Mouse (Mus musculus): ENCODE results near the gene Map3k4. TPM values are rescaled to one million over a fixed set of nuclear protein-coding genes. Genes with fewer than 3 reads are reported as not detected.

The Map3k4 gene
- total RNA-seq, 2 experiments from 2014 or later = 45.1 to 54.7 TPM

- no peak for DNase-seq (ENCODE audit: low spot score in 2 of 2)
- intact Hi-C loops (cut with DNase I) = loop anchor here (2.0 kb wide), 1 partner anchor 22 kb away; no protein-coding TSS in a partner anchor
Observed at GRCm38 (mm10) chr17:12277297-12277696, 41.3 kb downstream of the Map3k4 start.

DNA sequence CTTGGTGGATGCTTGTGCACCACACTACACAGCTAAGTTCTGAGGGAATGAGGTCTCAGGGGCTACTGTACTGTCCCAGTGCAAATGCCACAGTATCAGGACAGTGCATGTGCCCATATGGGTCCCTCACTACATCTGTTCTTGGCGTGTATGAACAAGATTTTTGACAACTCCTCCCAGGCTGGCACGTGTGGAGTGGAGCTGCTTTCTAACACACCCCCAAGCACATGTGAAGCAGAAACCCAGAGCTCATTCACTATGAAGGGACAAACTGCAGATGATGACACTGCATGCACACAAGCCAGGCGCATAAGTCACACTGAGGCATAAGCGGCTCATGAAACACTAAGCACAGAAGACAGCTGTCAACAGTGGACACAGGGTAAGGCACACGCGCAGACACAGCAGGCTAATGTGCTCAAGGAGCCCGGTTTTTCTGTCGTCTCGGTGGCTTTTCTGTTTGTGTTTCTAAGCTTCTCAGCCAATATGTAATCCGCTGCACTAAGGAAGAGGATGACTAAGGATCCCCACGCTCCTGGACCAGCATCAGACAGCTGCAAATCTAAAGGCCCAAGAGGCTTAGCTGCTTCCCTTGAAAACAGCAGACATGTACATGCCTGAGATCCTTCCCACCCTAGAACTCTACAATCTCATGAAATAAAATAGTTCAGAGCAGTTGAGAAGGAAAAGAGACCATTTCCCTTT, 41.9 kb downstream of the Map3k4 start:
- intact Hi-C loops (cut with DNase I) = loop anchor here (2.0 kb wide), 1 partner anchor 22 kb away; no protein-coding TSS in a partner anchor
- no peak for DNase-seq (ENCODE audit: low spot score in 2 of 2)

DNA sequence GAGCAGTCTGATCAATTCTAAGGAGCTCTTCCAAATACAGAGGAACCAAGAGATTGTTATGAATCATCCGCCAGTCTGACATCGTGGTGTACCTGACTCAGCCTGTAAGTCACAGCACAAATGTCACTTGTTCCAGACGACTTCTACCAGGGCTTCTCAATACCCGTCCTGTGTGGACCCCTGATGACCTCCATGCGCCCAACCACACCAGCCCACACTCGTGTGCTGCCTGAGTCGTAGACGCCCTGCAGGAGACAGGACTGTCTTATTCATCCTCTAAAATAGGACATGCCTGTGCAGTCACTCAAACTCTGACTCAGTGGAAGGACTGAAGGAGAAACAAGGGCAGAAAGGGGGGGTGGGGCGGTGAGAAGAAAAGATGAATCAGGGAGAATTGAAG, 42.8 kb downstream of the Map3k4 start:
- intact Hi-C loops (cut with DNase I) = loop anchor here (2.0 kb wide), 1 partner anchor 23 kb away; no protein-coding TSS in a partner anchor
- DNase-seq (ENCODE audit: low spot score in 2 of 2) = no peak

DNA sequence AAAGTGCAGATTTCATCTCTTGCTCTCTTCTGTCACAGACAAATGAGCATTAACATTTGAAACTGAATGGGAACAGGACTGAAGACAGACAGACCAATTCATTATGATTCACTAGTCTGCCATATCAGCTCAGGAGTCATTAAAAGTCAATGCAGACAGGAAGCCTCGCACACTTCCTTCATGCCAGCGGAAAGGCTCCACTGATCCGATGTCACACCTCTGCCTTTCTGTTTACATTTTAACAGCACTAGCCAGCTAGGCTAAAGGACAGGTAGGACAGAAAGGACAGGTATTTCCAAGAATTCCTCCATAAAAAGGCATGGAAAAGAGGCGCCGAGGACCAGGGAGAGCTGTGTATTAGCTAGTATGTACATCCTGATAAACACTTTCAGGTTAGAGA, 45.6 kb downstream of the Map3k4 start:
- no peak for DNase-seq (ENCODE audit: low spot score in 2 of 2)
- intact Hi-C loops (cut with DNase I) = no loop called here

GRCm38 (mm10) chr17:12271805-12272204, 46.8 kb downstream of the Map3k4 start:
- DNase-seq (ENCODE audit: low spot score in 2 of 2) = no peak
- intact Hi-C loops (cut with DNase I) = no loop called here

- intact Hi-C loops (cut with DNase I) = loop anchor here (5.0 kb wide), 2 partner anchors 49 to 104 kb away; partner anchors contain the start of gene Map3k4
- DNase-seq (ENCODE audit: low spot score in 2 of 2) = no peak
Observed at GRCm38 (mm10) chr17:12268538-12268937, 50.1 kb downstream of the Map3k4 start.

GRCm38 (mm10) chr17:12268091-12268490, 50.5 kb downstream of the Map3k4 start:
- no peak for DNase-seq (ENCODE audit: low spot score in 2 of 2)
- intact Hi-C loops (cut with DNase I) = loop anchor here (5.0 kb wide), 2 partner anchors 49 to 104 kb away; partner anchors contain the start of gene Map3k4

- DNase-seq (ENCODE audit: low spot score in 2 of 2) = peak; percentile 60 to 63
- intact Hi-C loops (cut with DNase I) = loop anchor here (5.0 kb wide), 2 partner anchors 51 to 106 kb away; partner anchors contain the start of gene Map3k4
Observed at GRCm38 (mm10) chr17:12265969-12266925, 52.3 kb downstream of the Map3k4 start.

DNA sequence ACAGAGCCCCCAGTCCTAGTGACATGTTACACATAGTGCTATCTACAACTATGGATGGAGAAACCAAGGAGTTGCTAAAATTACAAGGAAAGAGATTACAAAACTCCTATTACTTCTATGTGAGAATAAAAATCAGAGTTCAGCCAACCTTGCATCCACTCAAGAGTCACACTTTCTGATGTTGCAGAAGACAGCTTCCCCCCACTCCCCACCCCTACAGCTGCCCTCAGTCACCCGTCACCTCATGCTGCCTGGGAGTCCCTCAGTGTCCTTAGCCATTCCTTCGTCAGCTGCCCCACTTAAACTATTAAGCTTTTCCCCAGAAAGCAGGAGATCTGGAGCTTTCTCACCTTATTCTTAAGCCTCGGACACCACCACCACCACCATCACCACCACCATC, 54.3 kb downstream of the Map3k4 start:
- intact Hi-C loops (cut with DNase I) = no loop called here
- DNase-seq (ENCODE audit: low spot score in 2 of 2) = no peak

- intact Hi-C loops (cut with DNase I) = no loop called here
- no peak for DNase-seq (ENCODE audit: low spot score in 2 of 2)
Observed at GRCm38 (mm10) chr17:12263787-12264186, 54.8 kb downstream of the Map3k4 start.

- DNase-seq (ENCODE audit: low spot score in 2 of 2) = no peak
- intact Hi-C loops (cut with DNase I) = no loop called here
Observed at GRCm38 (mm10) chr17:12262851-12263250, 55.7 kb downstream of the Map3k4 start.

DNA sequence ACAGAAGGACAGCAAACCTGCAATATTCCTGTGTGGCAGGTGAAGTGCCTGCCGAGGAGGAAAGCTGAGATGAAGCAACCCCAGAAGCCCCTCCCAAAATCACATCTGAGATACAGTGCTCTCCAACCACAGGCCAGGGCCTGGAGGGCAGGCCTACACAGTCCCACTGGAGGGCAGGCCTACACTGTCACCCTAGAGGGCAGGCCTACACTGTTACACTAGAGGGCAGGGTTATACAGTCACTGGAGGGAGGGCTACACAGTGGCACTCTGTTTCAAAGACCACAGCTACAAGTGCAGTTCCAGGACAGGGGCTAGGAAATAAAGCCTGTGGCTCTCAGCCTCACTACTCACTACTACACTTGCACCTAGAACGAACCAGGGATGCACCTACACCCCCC, 56.7 kb downstream of the Map3k4 start:
- DNase-seq (ENCODE audit: low spot score in 2 of 2) = no peak
- intact Hi-C loops (cut with DNase I) = no loop called here

GRCm38 (mm10) chr17:12261376-12261775, 57.2 kb downstream of the Map3k4 start:
- DNase-seq (ENCODE audit: low spot score in 2 of 2) = no peak
- intact Hi-C loops (cut with DNase I) = no loop called here

DNA sequence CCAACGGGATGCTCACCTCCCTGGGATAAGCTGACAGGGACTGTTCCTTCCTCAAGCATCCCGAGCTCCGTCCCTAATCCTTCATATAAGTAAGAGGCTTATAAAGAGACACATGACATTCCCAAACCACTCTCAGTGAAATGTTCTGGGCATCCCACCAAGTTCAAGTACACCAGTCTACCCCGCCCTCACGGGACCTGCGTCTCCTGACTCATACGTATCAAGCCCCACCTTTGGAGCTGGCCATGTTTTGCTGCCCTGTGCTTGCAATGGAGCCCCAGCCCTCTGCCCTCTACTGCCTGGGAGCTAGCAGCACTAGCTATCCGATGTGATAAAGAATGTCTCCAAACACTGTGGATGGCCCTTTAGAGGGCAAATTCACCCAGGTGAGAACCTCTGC, 58.6 kb downstream of the Map3k4 start:
- no peak for DNase-seq (ENCODE audit: low spot score in 2 of 2)
- intact Hi-C loops (cut with DNase I) = no loop called here

GRCm38 (mm10) chr17:12258517-12258916, 60.1 kb downstream of the Map3k4 start:
- intact Hi-C loops (cut with DNase I) = no loop called here
- no peak for DNase-seq (ENCODE audit: low spot score in 2 of 2)

- intact Hi-C loops (cut with DNase I) = no loop called here
- DNase-seq (ENCODE audit: low spot score in 2 of 2) = no peak
Observed at GRCm38 (mm10) chr17:12256142-12256541, 62.5 kb downstream of the Map3k4 start.

GRCm38 (mm10) chr17:12250581-12250980, 68.0 kb downstream of the Map3k4 start:
- intact Hi-C loops (cut with DNase I) = no loop called here
- DNase-seq (ENCODE audit: low spot score in 2 of 2) = no peak

- no peak for DNase-seq (ENCODE audit: low spot score in 2 of 2)
Observed at GRCm38 (mm10) chr17:12249783-12250504, 68.7 kb downstream of the Map3k4 start.

DNA sequence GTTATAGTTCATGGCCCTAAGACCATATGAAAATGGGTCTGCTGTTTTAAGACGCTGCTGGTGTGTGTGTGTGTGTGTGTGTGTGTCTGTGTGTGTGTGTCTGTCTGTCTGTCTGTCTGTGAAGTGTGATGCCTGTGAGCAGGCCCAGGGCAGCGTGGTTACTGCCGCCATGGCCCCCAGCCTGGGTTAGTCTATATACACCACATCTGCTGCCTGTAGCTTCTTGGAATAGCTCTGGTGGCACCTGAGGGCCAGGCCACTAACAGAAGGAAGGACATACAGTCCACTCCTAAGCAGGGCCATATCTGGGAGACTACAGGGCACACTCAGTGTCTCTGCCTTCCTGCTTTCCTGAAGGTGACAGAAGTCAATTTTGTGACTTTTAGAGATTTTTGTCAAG, 77.9 kb downstream of the Map3k4 start:
- intact Hi-C loops (cut with DNase I) = no loop called here
- DNase-seq (ENCODE audit: low spot score in 2 of 2) = no peak

More at GRCm38 (mm10) chr17:12249783-12250504, 68.7 kb downstream of the Map3k4 start:
- intact Hi-C loops (cut with DNase I) = no loop called here

GRCm38 (mm10) chr17:12232724-12233123, 85.9 kb downstream of the Map3k4 start:
- DNase-seq (ENCODE audit: low spot score in 2 of 2) = no peak
- intact Hi-C loops (cut with DNase I) = no loop called here
